Mouse (Mus musculus): ENCODE data around the gene Klf4. TPM values are rescaled to one million over a fixed set of nuclear protein-coding genes. Genes with fewer than 3 reads are reported as not detected.
A peak's percentile ranks its signal among the peaks of the same experiment; 100 is the strongest.

Klf4 gene
- polyA plus RNA-seq (2015; fragmentation: Nextera tagmentation; extraction: Ambion mirVana) = 2.7 and 3.9 TPM in 2 replicates

DNA sequence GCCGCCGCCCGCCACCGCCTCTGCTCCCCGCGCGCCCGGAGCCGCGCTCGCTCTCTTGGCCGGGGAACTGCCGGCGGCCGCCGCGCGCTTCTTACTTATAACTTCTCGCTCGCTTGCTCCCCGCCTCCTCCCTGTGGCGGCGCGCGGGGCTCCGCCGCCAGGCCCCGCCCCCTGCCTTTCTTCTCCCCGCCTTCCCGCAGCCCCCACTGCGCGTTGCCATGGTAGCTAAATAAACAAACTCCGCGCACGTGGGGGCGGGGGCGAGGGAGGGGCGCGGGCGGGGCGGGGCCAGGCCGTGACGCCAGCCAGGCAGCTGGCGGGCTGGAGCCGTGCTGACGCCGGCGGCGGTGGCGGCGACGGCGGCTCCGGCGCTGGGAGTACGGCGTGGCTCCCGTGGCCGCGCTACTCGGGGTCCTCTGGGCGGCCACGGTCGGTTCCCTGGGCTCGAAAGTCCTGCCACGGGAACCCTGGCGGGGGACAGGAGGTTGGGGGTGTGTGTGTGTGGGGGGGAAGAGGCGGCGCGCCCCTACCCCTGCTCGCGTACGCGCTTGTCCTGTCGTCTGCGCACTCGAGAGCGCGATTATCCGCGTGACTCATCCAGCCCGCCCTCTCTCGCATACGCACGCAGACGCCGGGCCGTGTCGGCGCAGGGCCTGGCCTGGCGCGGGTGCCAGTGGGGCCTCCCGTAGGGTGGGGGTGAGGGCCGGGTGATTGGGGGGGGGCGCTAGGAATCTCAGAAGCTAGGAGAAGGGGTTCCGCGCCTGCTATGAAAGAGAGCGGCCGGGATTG, at the start of gene Klf4:
Gene Klf4 (minus strand): TSS at position 60 of the 789 bp plus-strand sequence.
- Histone ChIP-seq H3K4me2 (peak within 1 kb of the TSS; percentile 93), H3K9ac (peak within 1 kb of the TSS; percentile 81), H3K36me3 (no peaks in the 10 kb centered on the region), H3K27ac (replicated peaks) (peak within 1 kb of the TSS; percentile 93), H3K27me3 (peaks cover 57% of the 10 kb centered on the region), H3K9me3 (no peaks in the 10 kb centered on the region), H3K4me3 (peak within 1 kb of the TSS; percentile 59), H3K4me1 (replicated peaks) (peaks cover 34% of the 10 kb centered on the region)
- ATAC-seq (ENCODE audit: low read depth) = peak; percentile 93
- WGBS = 2% methylated on average over 79 of the region's 99 CpGs

DNA sequence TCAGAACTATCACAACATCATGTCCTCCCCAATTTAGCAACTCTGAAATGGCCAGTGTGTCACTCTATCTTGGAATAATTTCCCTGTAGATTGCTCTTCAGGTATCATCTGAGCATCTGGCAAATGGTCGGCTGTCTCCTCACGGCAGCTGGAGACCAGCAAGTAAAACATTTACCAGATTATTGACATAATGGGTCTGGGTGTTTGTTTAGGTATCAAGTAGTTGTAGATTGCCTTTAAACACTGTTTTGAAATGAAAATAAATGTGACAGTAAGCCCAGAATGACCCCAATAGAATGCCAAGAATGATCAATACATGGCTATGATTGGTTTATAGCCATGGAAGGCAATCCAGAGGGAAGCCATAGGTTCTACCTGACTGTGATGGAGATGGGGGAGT, 39.2 kb upstream of the Klf4 start:
- no peak overlapping the region for H3K27ac ChIP-seq (replicated peaks)
- H3K4me1 ChIP-seq (replicated peaks) = no peaks in the 10 kb centered on the region
- no peaks in the 10 kb centered on the region for H3K36me3 ChIP-seq
- no peaks in the 10 kb centered on the region for H3K27me3 ChIP-seq
- no peak for ATAC-seq (ENCODE audit: low read depth)
- WGBS = 80% methylated on average over 2 of the region's 2 CpGs
- H3K4me2 ChIP-seq = no peak overlapping the region
- no peaks in the 10 kb centered on the region for H3K9me3 ChIP-seq
- no peak overlapping the region for H3K9ac ChIP-seq
- H3K4me3 ChIP-seq = no peak overlapping the region

DNA sequence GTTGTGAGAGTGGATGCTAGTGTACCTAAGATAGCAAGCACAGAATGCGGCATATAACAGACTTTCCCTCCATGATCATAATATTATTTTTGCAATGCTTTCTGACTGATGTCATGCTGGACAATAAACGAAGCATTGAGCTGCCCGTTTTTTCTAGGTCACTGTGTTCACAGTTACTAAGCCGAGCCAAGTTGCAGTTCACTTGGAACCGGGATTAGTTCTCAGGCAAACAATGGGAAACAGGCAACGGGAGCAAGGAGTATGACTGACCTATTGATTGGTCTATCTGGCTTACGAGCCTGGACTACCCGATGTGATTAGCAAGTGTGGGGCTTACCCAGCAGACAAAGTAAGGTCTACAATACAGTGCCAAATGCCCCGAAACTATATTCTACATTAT, 35.7 kb upstream of the Klf4 start:
- no peaks in the 10 kb centered on the region for H3K4me1 ChIP-seq (replicated peaks)
- no peak overlapping the region for H3K27ac ChIP-seq (replicated peaks)
- no peak for ATAC-seq (ENCODE audit: low read depth)
- 72% methylated on average over 9 of the region's 9 CpGs for WGBS
- no peak overlapping the region for H3K9ac ChIP-seq
- no peak overlapping the region for H3K4me3 ChIP-seq
- H3K4me2 ChIP-seq = no peak overlapping the region
- no peaks in the 10 kb centered on the region for H3K36me3 ChIP-seq
- no peaks in the 10 kb centered on the region for H3K27me3 ChIP-seq
- no peaks in the 10 kb centered on the region for H3K9me3 ChIP-seq

DNA sequence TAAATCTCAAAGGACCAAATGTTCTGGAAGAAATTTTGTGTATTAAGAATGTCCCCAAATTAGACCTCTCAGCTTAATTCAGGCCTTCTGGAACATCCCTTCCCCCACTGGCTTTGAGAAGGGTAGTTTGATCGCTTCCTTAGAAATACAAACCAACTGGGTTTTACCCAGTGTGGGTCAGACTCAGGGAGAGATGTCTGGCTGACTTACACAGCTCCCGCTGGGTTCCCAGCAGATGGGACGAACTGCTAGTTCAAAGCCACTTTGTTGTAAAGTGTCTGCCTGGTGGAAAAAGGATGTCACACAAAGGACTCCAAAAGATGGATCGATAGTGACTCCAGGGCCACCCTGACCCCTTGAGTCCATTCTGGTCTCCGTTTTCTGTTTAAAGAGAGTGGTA, 35.3 kb upstream of the Klf4 start:
- no peak overlapping the region for H3K27ac ChIP-seq (replicated peaks)
- no peak overlapping the region for H3K4me2 ChIP-seq
- 52% methylated on average over 5 of the region's 5 CpGs for WGBS
- H3K36me3 ChIP-seq = no peaks in the 10 kb centered on the region
- H3K4me1 ChIP-seq (replicated peaks) = no peaks in the 10 kb centered on the region
- no peaks in the 10 kb centered on the region for H3K9me3 ChIP-seq
- H3K9ac ChIP-seq = no peak overlapping the region
- no peaks in the 10 kb centered on the region for H3K27me3 ChIP-seq
- no peak overlapping the region for H3K4me3 ChIP-seq
- no peak for ATAC-seq (ENCODE audit: low read depth)

DNA sequence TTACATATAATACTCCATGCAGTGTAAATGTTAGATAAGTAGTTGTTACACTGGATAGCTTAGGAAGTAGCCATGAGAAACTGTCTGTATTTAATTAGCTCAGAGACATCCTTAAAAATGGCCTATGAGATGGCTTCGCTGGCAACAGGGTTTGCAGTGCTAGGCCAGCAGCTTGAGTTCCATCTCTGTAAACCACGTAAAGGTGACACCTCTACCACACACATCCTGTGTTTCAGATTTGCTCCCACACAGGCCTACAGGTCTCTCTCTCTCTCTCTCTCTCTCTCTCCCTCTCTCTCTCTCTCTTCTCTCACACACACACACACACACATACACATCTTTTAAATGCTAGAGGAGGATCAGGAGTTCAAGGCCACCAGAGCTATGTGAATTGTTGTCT, 32.1 kb upstream of the Klf4 start:
- Histone ChIP-seq H3K4me1 (replicated peaks) (no peaks in the 10 kb centered on the region; the same call in 1 of the 2 replicates), H3K4me3 (no peak overlapping the region), H3K27me3 (no peaks in the 10 kb centered on the region), H3K9ac (no peak overlapping the region), H3K36me3 (no peaks in the 10 kb centered on the region), H3K4me2 (no peak overlapping the region), H3K9me3 (no peaks in the 10 kb centered on the region), H3K27ac (replicated peaks) (no peak overlapping the region)
- WGBS = 92% methylated on average over 2 of the region's 2 CpGs
- no peak for ATAC-seq (ENCODE audit: low read depth)

DNA sequence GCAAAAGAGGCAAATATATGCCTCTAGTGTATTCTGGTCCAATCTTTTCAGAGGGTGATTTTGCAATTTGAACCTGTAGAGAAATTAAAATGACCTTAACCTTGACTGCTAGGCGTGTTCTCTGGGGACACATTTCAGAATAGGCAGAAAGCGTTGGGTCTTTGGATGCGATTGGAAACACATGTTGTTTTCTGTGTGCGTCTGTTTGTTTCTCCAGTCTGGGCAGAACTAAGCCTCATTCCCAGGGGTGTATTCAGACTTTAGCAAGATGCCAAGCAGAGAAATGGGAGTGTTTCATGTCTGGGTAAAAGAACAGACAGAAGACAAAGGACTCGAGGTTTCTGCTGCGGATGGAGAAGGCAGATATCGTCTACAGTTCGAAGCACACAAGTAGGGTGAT, 30.8 kb upstream of the Klf4 start:
- no peak for ATAC-seq (ENCODE audit: low read depth)
- WGBS = 54% methylated on average over 8 of the region's 8 CpGs

DNA sequence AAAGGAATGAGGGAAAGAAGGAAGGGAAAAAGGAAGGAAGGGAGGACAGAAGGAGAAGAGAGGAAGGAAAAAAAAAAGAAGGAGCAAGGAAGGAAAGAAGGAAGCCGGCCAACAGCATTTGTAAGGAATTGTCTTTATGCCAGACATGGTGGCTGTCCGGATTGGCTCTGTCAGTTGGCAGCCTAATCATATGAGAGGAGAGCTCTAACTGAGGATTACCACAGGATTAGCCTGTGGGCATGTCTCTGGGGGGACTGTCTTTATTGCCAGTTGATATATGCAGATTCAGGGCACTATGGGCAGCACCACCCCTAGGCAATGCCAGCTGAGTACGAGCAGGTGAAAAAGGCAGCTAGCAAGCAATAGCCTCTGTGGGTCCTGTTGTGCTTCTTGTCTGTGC, 29.8 kb upstream of the Klf4 start:
- Histone ChIP-seq H3K36me3 (no peaks in the 10 kb centered on the region), H3K9me3 (no peaks in the 10 kb centered on the region), H3K27ac (replicated peaks) (0 out of 2 replicates have a peak overlapping the region, but pooled peaks have one; percentile 33), H3K4me1 (replicated peaks) (no peaks in the 10 kb centered on the region; the same call in 1 of the 2 replicates), H3K4me2 (no peak overlapping the region), H3K9ac (no peak overlapping the region), H3K27me3 (no peaks in the 10 kb centered on the region), H3K4me3 (no peak overlapping the region)
- peak; percentile 47; the same call in 1 of the 2 replicates for ATAC-seq (ENCODE audit: low read depth)
- 59% methylated on average over 3 of the region's 3 CpGs for WGBS

More for the DNA sequence above, 30.8 kb upstream of the Klf4 start:
- Histone ChIP-seq H3K9ac (no peak overlapping the region), H3K27ac (replicated peaks) (no peak overlapping the region), H3K27me3 (no peaks in the 10 kb centered on the region), H3K4me3 (no peak overlapping the region), H3K4me1 (replicated peaks) (no peaks in the 10 kb centered on the region; the same call in 1 of the 2 replicates), H3K4me2 (no peak overlapping the region), H3K36me3 (no peaks in the 10 kb centered on the region), H3K9me3 (no peaks in the 10 kb centered on the region)

DNA sequence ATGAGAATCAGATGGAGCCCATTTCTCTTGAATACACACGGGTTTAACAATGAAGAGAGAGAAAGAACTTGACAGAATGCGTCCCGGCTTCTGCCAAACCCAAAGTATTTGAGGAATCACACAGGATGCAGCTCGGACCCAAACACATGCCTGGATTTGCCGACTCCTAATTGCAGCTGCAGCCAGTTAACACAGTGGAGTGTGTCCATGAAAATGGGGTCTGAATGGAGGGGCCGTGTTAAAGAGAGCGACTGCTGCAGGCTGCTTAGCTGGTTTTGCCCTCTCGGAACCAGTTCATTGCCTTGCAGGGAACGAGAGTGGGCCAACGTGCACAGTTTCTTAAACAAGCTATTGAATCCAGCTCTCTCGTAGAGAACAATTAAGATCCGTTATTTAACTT, 14.6 kb upstream of the Klf4 start:
- no peak overlapping the region for H3K27ac ChIP-seq (replicated peaks)
- H3K9ac ChIP-seq = no peak overlapping the region
- H3K4me2 ChIP-seq = no peak overlapping the region
- no peak; the same call in 1 of the 2 replicates for ATAC-seq (ENCODE audit: low read depth)
- no peaks in the 10 kb centered on the region for H3K9me3 ChIP-seq
- WGBS = 38% methylated on average over 12 of the region's 12 CpGs
- peaks cover 7% of the 10 kb centered on the region for H3K4me1 ChIP-seq (replicated peaks)
- no peak overlapping the region for H3K4me3 ChIP-seq
- H3K27me3 ChIP-seq = no peaks in the 10 kb centered on the region
- H3K36me3 ChIP-seq = no peaks in the 10 kb centered on the region

DNA sequence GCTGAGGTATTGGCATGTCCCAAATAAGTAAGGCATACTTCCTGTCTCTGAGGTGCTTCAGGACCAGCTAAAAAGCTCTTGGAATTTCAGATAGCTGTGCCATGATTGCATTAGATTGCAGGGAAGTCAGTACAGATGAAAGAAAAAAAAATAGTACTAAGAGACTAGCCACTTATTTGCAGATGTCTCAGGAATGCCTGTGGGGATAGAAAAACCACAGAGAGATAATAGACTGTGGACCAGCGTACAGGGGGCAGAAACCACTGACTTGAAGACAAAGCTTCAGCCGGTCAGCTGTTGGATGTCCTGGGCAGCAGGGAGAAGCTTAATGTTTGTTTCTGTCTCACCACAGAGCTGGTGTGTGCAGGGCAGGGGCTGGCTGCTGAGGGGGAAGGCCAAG, 10.5 kb upstream of the Klf4 start:
- Histone ChIP-seq H3K9ac (no peak overlapping the region), H3K4me2 (no peak overlapping the region), H3K27ac (replicated peaks) (no peak overlapping the region), H3K9me3 (no peaks in the 10 kb centered on the region), H3K4me3 (no peak overlapping the region), H3K36me3 (no peaks in the 10 kb centered on the region), H3K27me3 (no peaks in the 10 kb centered on the region), H3K4me1 (replicated peaks) (peaks cover 7% of the 10 kb centered on the region)
- no peak for ATAC-seq (ENCODE audit: low read depth)
- WGBS = 76% methylated on average over 2 of the region's 2 CpGs

DNA sequence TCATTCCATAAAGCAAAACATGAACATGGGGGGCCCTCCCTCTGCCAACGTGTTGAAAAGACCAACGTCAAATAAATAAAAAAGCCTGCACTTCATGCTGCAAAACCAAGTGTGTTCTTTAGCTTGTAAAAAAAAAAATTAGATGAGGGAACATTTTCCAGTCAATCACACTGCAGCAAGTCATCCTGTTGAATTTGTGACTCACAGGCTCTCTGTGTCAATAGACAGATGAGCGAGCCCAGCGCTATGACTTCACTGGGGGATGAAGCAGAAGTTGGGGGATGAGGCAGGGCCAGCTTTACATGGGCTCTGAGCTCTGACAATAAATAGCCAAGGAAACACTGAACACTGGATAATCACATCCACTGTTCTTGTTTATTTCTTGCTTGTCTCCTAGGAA, 9.4 kb upstream of the Klf4 start:
- Histone ChIP-seq H3K9me3 (no peaks in the 10 kb centered on the region), H3K9ac (no peak overlapping the region), H3K4me3 (no peak overlapping the region), H3K4me2 (no peak overlapping the region), H3K4me1 (replicated peaks) (0 out of 2 replicates have a peak, but pooled peaks cover under 1% of the 10 kb centered on the region), H3K27ac (replicated peaks) (no peak overlapping the region), H3K27me3 (no peaks in the 10 kb centered on the region), H3K36me3 (no peaks in the 10 kb centered on the region)
- 73% methylated on average over 4 of the region's 4 CpGs for WGBS
- ATAC-seq (ENCODE audit: low read depth) = no peak

DNA sequence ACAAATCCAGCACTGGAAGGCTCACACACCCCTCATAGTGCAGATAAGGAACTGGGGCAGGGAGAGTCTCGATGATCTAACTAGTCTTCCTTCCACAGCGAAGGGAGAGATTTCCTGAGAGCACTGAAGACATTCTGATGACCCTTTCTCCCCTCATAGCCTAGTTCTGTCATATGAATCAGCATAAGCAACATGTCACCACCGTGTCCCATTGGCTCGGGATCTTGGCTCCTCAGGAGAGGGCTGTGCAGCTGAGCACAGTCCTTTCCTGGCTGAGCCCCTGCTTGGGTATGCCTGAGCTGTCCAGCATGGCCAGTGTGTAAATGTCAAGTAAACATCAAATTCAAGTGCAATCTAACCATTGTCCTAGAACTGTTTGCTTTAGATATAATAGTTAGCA, 9.0 kb upstream of the Klf4 start:
- no peak for ATAC-seq (ENCODE audit: low read depth)
- Histone ChIP-seq H3K4me1 (replicated peaks) (no peaks in the 10 kb centered on the region), H3K4me3 (no peak overlapping the region), H3K4me2 (no peak overlapping the region), H3K27me3 (peaks cover 3% of the 10 kb centered on the region; the same call in 1 of the 2 replicates), H3K27ac (replicated peaks) (no peak overlapping the region), H3K9me3 (no peaks in the 10 kb centered on the region), H3K9ac (no peak overlapping the region), H3K36me3 (no peaks in the 10 kb centered on the region)
- 70% methylated on average over 4 of the region's 4 CpGs for WGBS

DNA sequence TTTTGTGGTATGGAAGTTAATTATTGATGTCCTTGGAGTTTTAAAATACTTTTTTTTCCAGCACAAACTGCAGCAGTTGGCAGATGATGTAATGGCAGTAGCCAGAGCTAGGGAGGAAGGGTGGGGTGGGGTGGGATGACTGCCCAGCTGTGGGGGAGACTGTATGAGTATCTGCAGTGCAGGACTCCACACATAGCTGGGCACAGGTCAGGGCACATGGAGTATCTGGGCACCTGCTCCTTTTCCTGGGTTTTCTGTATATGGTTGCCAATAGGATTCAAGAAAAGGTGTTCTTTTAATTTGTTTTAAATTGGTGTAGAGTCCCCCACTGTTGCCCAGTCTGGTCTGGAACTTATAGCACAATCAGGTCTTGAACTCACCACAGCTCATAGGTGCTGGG, 2.7 kb upstream of the Klf4 start:
- no peak overlapping the region for H3K4me2 ChIP-seq
- no peaks in the 10 kb centered on the region for H3K36me3 ChIP-seq
- peaks cover 30% of the 10 kb centered on the region for H3K4me1 ChIP-seq (replicated peaks)
- no peaks in the 10 kb centered on the region for H3K9me3 ChIP-seq
- no peak overlapping the region for H3K4me3 ChIP-seq
- H3K27ac ChIP-seq (replicated peaks) = no peak overlapping the region
- no peak overlapping the region for H3K9ac ChIP-seq
- ATAC-seq (ENCODE audit: low read depth) = no peak
- peaks cover 42% of the 10 kb centered on the region for H3K27me3 ChIP-seq

DNA sequence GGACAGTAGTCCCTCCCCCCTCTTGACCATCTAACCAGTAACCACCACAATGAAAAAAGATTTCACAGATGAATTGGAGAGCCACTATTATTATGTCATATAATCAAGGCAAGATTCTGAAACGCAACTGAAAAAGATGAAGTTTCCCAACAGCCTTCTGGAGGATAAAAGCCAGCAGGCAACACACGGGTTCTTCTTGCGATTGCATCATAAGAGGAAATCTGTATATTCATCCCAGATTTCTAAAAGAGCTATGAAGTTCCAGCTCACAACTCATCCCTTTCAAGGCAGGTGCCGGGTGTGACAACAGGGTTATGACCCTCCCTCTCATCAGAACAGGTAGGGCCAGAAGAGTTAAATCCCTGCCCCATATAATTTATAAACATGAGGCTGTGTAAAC, 2.2 kb upstream of the Klf4 start:
- WGBS = 76% methylated on average over 4 of the region's 4 CpGs
- no peak for ATAC-seq (ENCODE audit: low read depth)
- no peaks in the 10 kb centered on the region for H3K36me3 ChIP-seq
- no peak overlapping the region for H3K27ac ChIP-seq (replicated peaks)
- H3K4me2 ChIP-seq = no peak overlapping the region
- no peaks in the 10 kb centered on the region for H3K9me3 ChIP-seq
- peaks cover 47% of the 10 kb centered on the region for H3K27me3 ChIP-seq
- no peak overlapping the region for H3K4me3 ChIP-seq
- peaks cover 34% of the 10 kb centered on the region for H3K4me1 ChIP-seq (replicated peaks)
- no peak overlapping the region for H3K9ac ChIP-seq
